Mouse (Mus musculus): ENCODE data around the gene Npepps. TPM values are rescaled to one million over a fixed set of nuclear protein-coding genes. Genes with fewer than 3 reads are reported as not detected.

Npepps gene
- polyA plus RNA-seq, 1 experiment from 2014 or later, result 114 TPM

DNA sequence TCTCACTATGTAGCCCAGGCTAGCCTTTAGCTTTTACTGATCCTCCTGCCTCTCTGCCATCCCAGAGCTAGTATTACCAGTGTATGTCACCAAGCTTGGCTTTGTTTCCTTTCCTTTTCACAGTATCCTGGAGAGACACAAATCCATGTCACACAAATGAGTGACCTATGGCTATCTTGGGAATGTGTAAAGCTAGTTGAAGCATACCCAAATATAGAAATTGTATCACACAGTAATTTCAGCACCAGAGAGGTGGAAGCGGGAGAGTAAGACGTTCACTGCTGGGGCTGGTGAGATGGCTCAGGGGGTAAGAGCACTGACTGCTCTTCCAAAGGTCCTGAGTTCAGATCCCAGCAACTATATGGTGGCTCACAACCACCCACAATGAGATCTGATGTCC is 19.5 kb upstream of the Npepps start:
- in situ Hi-C loops (cut with MboI; ENCODE audit: low pct_unique_long_range_greater_than_20kb), result loop anchor here (25.0 kb wide), 1 partner anchor 88 kb away; no protein-coding TSS in a partner anchor
- ChIA-PET POLR2A (interaction anchor here (0.6 kb wide), 1 partner anchor 16 kb away, joined by 5 read pairs; no protein-coding TSS in a partner anchor), CTCF (interaction anchor here (0.7 to 2.2 kb wide), 2 partner anchors 10 to 16 kb away, joined by 3 to 5 read pairs; no protein-coding TSS in a partner anchor)
- no peak for TF ChIP-seq CTCF (IDR thresholded peaks at IDR 0.05)
- DNase-seq (ENCODE audit: low read depth, low spot score) (no peak), ATAC-seq (no peak)
- no peaks in the 10 kb centered on the region for H3K27me3 ChIP-seq

DNA sequence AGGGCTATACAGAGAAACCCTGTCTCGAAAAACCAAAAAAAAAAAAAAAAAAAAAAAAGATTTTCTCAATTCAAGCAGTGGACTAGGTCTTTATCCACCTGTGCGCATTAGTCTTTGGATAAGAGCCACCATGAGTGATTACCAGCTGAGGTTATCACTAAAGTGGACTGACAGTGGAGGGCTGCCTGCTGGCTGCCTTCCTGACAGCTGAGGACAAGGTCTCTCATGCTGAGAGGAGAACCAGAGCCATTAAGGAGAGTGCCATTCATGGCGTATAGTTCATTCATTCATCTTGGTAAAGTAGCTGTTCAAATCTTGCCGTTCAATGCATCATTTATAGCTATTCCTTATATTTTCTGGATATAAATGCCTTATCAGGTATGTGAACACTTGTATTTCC is 16.1 kb upstream of the Npepps start:
- POLR2A ChIA-PET, result no interaction called here
- ATAC-seq (no peak), DNase-seq (ENCODE audit: low read depth, low spot score) (no peak)

DNA sequence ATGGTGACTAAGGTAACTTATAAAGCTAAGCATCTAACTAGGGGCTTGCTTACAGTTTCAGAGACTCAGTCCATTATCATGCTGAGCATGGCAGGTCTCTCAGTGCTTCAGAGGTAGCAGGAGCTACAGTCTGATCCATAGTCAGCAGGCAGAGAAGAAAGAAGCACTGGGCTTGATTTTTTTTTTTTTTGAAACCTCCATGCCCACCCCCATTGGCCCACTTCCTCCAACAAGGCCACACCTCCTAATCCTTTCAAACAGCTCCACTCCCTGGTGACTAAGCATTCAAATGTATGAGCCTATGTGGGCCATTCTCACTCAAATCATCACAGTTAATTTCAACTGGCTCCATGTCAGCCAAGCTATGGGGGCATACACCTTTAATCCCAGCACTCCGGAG is 12.3 kb upstream of the Npepps start:
- in situ Hi-C loops (cut with MboI; ENCODE audit: low pct_unique_long_range_greater_than_20kb), result no loop called here
- ATAC-seq, result no peak
- CTCF ChIA-PET, result no interaction called here
- no peaks in the 10 kb centered on the region for H3K27me3 ChIP-seq
- POLR2A ChIA-PET, result interaction anchor here (0.5 kb wide), 1 partner anchor 317 kb away, joined by 3 read pairs; no protein-coding TSS in a partner anchor
- no peak for DNase-seq (ENCODE audit: low read depth, low spot score)
- TF ChIP-seq CTCF (IDR thresholded peaks at IDR 0.05), result no peak

More for the DNA sequence above, 16.1 kb upstream of the Npepps start:
- no peaks in the 10 kb centered on the region for H3K27me3 ChIP-seq
- CTCF ChIA-PET, result interaction anchor here (1.1 to 1.5 kb wide), 3 partner anchors 9 to 18 kb away, joined by 3 read pairs; no protein-coding TSS in a partner anchor
- in situ Hi-C loops (cut with MboI; ENCODE audit: low pct_unique_long_range_greater_than_20kb), result no loop called here
- TF ChIP-seq CTCF (IDR thresholded peaks at IDR 0.05), result no peak

DNA sequence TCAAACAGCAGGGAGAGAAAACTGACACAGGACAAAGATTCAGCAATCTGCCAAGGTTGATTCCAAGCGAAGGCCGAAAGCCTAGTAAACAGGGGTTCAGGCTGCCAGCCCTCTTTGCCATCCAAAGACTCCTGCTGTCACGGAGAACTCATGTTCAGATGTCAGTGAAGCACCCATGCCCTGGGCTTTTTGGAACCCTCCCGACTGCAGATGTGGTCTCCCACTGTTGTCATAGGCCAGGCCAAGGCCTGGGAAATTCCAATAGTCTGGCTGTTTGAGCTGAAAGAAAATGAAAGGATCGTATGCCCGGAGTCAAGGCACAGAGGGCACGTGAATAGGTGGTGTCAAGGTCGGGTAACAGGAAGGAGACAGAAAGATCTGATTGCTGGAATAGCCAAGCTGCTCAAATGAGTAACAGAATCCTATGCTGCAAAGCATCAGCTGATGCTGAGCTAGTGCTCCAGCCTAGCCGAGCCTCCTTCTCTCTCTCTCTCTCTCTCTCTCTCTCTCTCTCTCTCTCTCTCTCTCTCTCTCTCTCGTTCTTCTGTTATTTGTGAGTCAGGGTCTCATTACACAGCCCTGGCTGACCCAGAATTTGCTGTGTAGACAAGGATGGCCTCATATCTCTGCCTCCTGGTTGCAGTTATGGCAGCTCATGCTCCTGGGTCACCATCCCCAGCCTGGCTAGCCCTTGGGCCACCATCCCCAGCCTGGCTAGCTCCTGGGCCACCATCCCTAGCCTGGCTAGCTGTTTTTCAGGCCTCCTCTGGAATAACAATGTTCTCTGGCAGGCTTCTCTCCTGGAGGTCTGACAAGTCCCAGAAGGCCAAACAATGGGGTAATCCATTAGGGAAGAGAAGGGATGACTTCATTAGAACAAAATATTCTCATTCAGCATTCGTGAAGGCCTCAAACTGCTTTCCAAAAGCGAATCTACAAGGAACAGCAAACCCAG is 9.1 kb upstream of the Npepps start:
- no peaks in the 10 kb centered on the region for H3K27me3 ChIP-seq
- ChIA-PET POLR2A (no interaction called here), CTCF (interaction anchor here (1.1 kb wide), 1 partner anchor 12 kb away, joined by 3 read pairs; no protein-coding TSS in a partner anchor)
- TF ChIP-seq CTCF (IDR thresholded peaks at IDR 0.05), result no peak
- in situ Hi-C loops (cut with MboI; ENCODE audit: low pct_unique_long_range_greater_than_20kb), result no loop called here
- DNase-seq (ENCODE audit: low read depth, low spot score) (no peak), ATAC-seq (no peak)

DNA sequence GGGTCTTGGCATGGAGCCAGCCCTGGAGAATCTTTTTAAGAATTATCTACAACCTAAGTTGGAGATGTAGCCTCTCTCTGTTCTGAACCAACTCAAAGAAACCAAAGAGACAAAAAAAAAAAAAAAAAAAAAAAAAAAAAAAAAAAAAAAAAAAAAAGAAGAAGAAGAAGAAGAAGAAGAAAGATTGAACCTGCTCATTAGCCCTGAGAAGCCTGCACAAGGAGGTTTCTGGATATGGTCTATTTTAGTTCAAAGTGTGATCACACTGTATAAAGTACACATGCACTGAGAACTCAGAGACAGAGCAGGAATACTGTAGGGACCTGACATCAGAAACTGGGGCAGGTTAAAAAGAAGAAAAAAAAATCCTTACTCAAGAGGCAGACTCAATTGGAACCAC is 7.2 kb upstream of the Npepps start:
- CTCF ChIA-PET, result interaction anchor here (0.6 to 2.0 kb wide), 2 partner anchors 8 to 16 kb away, joined by 3 to 4 read pairs; no protein-coding TSS in a partner anchor
- in situ Hi-C loops (cut with MboI; ENCODE audit: low pct_unique_long_range_greater_than_20kb), result no loop called here

DNA sequence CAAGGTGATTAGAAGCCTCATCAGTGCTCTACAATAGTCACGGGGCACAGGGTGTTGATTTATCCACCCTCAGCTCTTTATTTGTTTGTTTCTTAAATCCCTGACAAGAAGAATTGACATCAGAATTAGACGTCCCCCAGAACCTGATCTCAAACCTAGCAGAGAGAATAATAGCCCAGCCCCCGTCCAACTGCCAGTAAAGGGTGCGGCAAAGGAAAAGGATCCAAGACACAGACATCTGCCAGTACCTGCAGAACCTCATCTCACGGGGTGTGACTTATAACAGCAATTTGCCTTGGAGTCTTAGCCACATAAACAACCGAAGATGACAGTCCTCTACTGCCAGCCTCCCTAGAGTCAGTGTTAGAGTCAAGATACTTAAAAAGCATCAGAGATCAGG is 6.5 kb upstream of the Npepps start:
- in situ Hi-C loops (cut with MboI; ENCODE audit: low pct_unique_long_range_greater_than_20kb), result no loop called here
- ChIA-PET CTCF (interaction anchor here (0.6 to 2.0 kb wide), 2 partner anchors 8 to 17 kb away, joined by 3 to 4 read pairs; no protein-coding TSS in a partner anchor), POLR2A (interaction anchor here (1.1 kb wide), 1 partner anchor 8 kb away, joined by 3 read pairs; no protein-coding TSS in a partner anchor)
- no peak for TF ChIP-seq CTCF (IDR thresholded peaks at IDR 0.05)
- DNase-seq (ENCODE audit: low read depth, low spot score), result no peak
- no peaks in the 10 kb centered on the region for H3K27me3 ChIP-seq
- no peak for ATAC-seq

More for the DNA sequence above, 7.2 kb upstream of the Npepps start:
- no peak for TF ChIP-seq CTCF (IDR thresholded peaks at IDR 0.05)
- POLR2A ChIA-PET, result no interaction called here
- no peaks in the 10 kb centered on the region for H3K27me3 ChIP-seq
- DNase-seq (ENCODE audit: low read depth, low spot score) (no peak), ATAC-seq (no peak)

DNA sequence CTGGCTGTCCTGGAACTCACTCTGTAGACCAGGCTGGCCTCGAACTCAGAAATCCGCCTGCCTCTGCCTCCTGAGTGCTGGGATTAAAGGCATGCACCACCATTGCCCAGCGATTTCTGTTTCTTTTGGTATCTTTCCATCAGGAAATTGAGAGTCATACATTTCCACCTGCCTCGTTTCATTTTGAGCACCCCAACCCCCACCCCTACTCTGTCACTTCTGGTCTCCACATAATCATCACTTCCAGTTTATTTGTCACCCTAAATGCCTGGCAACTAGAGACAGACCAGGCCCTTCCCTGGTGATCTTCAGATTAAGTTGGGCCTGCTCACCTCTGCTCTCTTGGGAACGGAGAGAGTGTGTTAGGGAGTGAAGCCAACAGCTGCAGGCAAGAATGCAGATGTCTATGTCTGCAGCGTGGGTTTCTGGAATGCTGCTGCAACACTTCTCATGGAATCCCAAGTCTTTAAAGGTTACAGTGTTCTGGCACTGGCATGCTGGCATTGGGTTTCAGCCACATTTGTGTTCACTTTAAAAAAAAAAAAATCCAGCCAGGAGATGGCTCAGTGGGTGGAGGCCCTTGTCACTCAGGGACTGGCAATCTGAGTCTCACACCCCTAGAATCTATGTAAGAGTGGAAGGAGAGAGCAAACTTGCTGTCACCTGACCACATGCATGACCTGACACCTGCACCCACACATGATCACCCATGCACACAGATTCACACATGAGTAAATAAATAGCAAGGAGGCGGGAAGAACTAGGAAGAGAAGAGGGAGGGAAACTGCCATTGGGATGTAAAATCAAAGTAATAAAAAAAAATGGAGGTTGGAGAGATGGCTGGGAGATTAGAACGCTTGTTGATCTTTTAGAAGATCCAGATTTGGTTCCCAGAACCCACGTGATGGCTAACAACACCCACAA is 5.7 kb upstream of the Npepps start:
- in situ Hi-C loops (cut with MboI; ENCODE audit: low pct_unique_long_range_greater_than_20kb), result no loop called here
- TF ChIP-seq CTCF (IDR thresholded peaks at IDR 0.05), result no peak
- POLR2A ChIA-PET, result interaction anchor here (0.6 to 1.1 kb wide), 2 partner anchors 9 to 63 kb away, joined by 3 read pairs; no protein-coding TSS in a partner anchor
- CTCF ChIA-PET, result interaction anchor here (2.0 kb wide), 1 partner anchor 18 kb away, joined by 4 read pairs; no protein-coding TSS in a partner anchor
- ATAC-seq (peak; percentile 31), DNase-seq (ENCODE audit: low read depth, low spot score) (no peak)
- no peaks in the 10 kb centered on the region for H3K27me3 ChIP-seq

DNA sequence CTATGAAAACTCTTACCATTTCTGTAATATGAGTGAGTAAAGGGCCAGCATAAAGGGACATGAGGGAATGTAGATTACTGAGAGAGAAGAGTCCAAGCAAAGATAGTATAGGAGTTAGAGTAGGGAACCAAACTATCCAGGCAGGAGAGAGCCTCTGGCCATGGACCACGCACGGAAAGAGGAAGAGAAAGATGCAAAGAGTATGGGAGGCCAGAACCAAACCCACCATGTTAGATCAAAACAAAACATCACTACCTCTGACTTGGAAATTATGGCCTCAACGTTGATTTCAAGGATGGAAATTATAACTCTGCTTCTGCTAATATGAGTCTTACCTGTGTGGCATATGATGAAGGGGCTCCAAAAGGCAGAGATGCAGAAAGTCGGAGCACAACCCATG is 4.4 kb upstream of the Npepps start:
- POLR2A ChIA-PET, result no interaction called here
- no peak for ATAC-seq

DNA sequence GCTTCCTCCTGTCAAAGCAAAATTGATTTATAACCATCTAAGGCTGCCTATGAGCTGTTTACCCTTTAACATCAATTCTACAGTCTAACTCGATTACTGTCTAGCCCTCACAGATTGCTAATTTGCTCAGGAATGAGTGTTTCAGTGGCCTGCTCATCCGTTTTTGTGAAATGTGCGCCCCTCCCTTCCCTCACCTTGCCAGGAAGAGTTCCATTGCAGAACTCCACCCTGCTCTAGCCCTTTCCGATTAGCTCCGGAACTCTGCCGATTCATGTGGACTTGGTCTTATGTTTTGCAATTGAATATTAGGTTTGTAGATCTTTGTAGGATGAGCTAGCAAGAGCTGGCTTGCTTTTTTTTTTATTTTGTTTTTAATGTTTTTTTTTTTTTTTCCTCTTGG is 1.7 kb upstream of the Npepps start:
- DNase-seq (ENCODE audit: low read depth, low spot score) (no peak), ATAC-seq (no peak)
- no peak for TF ChIP-seq CTCF (IDR thresholded peaks at IDR 0.05)
- ChIA-PET CTCF (no interaction called here), POLR2A (interaction anchor here (0.6 to 0.7 kb wide), 2 partner anchors 29 to 120 kb away, joined by 3 to 6 read pairs; no protein-coding TSS in a partner anchor)
- H3K27me3 ChIP-seq, result no peaks in the 10 kb centered on the region
- in situ Hi-C loops (cut with MboI; ENCODE audit: low pct_unique_long_range_greater_than_20kb), result no loop called here

More for the DNA sequence above, 4.4 kb upstream of the Npepps start:
- no peaks in the 10 kb centered on the region for H3K27me3 ChIP-seq
- TF ChIP-seq CTCF (IDR thresholded peaks at IDR 0.05), result no peak
- CTCF ChIA-PET, result interaction anchor here (1.2 kb wide), 1 partner anchor 26 kb away, joined by 7 read pairs; no protein-coding TSS in a partner anchor
- in situ Hi-C loops (cut with MboI; ENCODE audit: low pct_unique_long_range_greater_than_20kb), result no loop called here
- DNase-seq (ENCODE audit: low read depth, low spot score), result no peak

Data from Patski (cell line).